Mouse (Mus musculus) leukemia stem cell, adult 10-12 weeks (primary cell): ENCODE measurements around the gene Robo1. TPM values are rescaled to one million over a fixed set of nuclear protein-coding genes. Genes with fewer than 3 reads are reported as not detected.

ENCODE experiments used
- polyA plus RNA-seq: library from polyadenylated mRNA; stranded (reverse); fragments of >175 nt; gene quantifications from 2 replicates; pipeline ENCODE4 v1.2.3, GENCODE M21; 2012; ENCODE audit warnings: low replicate concordance

The Robo1 gene
- polyA plus RNA-seq: 0.20 and 0.23 TPM in 2 replicates

DNA sequence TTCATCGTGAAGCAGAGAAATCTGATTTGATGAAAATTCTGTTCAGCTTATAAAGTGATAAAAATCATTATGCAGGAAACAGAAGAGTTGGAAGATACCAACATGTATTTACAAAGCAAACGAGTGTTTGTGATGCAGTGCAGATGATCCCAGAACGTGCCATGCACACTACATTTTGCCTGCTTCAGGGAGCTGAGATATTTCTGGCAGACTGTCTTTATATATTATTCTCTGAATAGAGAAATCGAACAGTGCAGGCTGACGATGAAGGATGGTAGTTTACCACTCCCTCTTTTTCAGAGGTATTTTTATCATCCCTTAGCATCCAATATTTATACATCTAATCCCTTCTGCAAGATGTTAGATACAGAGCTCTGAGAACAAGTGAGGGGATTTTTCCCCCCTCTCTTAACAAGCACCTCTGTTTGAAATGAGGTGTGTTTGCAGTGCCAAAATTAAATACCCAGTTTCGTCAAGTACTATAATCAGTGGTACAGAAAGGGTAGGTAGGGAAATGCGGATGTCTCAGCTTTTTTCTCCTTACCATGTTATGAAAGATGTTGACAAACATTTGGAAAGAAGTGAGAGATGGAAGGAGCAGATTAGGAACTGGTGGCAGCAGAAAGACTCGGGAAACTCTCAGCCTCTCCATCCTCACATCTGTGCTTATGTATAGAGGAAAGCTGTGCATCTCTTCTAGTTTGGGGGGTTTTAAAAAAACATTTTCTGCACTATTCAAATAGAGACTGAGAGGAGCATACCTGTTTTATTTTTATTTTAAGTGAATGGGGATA lies at the start of gene Robo1:
Robo1 (plus strand) TSS at position 770 of the 794 bp plus-strand sequence.

